Mouse (Mus musculus): ENCODE results near the gene Ece2. TPM values are rescaled to one million over a fixed set of nuclear protein-coding genes. Genes with fewer than 3 reads are reported as not detected.
"Not testable (repeated sequence)": the region's sequence is repeated elsewhere in the genome, so short reads cannot be mapped to it uniquely, and the experiment has no call there.

The Ece2 gene
- polyA plus RNA-seq, 1 experiment: 79.0 TPM

DNA sequence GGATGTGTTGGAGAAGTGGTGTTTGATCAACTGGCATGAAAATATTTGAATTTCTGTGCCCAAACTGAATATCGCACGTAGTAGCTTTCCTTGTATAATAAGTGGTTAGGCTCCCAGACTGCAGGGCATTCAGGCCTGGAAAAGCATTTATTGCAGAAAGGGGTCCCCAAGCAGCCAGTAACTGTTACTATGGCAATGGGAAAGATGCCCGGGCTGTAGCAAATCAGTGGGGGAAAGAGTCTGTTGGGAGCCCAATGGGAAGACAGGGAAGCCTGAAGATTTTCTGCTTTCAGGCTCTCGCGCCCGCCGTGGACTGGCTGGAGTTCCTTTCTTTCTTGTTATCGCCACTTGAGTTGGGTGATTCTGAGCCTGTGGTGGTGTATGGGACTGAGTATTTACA, 8.7 kb downstream of the Ece2 start:
- WGBS: 16% methylated on average over 8 of the region's 8 CpGs
- Histone ChIP-seq H3K4me1 (ENCODE audit: control insufficient read depth, insufficient read depth, low read length) (0 out of 2 replicates have a peak, but pooled peaks cover 2% of the 10 kb centered on the region), H3K27me3 (ENCODE audit: control insufficient read depth, insufficient read depth, low read length) (no peaks in the 10 kb centered on the region), H3K27ac (ENCODE audit: insufficient read depth, low read length) (no peak overlapping the region), H3K4me3 (replicated peaks; ENCODE audit: insufficient read depth, low read depth, low read length) (no peak overlapping the region)
- TF ChIP-seq CTCF (IDR thresholded peaks at IDR 0.05; ENCODE audit: borderline replicate concordance, insufficient read depth, low read depth, low read length): no peak
- no peak for TF ChIP-seq POLR2A (IDR thresholded peaks at IDR 0.05; ENCODE audit: borderline replicate concordance, insufficient read depth, low read length)
- no peak for DNase-seq

DNA sequence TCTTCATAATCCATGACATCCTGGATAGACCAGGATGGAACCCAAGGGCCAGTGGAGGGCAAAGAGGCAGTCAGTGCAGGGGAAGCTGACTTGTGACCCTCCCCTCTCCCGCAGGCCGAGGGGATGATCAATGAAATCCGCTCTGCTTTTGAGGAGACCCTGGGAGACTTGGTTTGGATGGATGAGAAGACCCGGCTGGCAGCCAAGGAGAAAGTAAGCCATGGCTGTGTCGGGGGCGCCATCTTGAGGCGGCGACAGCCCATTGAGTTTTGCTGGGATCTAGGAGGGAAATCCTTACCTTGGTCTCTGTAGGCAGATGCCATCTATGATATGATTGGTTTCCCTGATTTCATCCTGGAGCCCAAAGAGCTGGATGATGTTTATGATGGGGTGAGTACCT, 12.5 kb downstream of the Ece2 start:
- H3K4me3 ChIP-seq (replicated peaks; ENCODE audit: insufficient read depth, low read depth, low read length): no peak overlapping the region
- H3K27ac ChIP-seq (ENCODE audit: insufficient read depth, low read length): no peak overlapping the region
- 0 out of 2 replicates have a peak, but pooled peaks cover 2% of the 10 kb centered on the region for H3K4me1 ChIP-seq (ENCODE audit: control insufficient read depth, insufficient read depth, low read length)
- WGBS: 2% methylated on average over 8 of the region's 8 CpGs
- peak; percentile 74 to 82 for DNase-seq
- H3K27me3 ChIP-seq (ENCODE audit: control insufficient read depth, insufficient read depth, low read length): no peaks in the 10 kb centered on the region
- TF ChIP-seq POLR2A (IDR thresholded peaks at IDR 0.05; ENCODE audit: borderline replicate concordance, insufficient read depth, low read length) (no peak), CTCF (IDR thresholded peaks at IDR 0.05; ENCODE audit: borderline replicate concordance, insufficient read depth, low read depth, low read length) (peak; percentile 77)

DNA sequence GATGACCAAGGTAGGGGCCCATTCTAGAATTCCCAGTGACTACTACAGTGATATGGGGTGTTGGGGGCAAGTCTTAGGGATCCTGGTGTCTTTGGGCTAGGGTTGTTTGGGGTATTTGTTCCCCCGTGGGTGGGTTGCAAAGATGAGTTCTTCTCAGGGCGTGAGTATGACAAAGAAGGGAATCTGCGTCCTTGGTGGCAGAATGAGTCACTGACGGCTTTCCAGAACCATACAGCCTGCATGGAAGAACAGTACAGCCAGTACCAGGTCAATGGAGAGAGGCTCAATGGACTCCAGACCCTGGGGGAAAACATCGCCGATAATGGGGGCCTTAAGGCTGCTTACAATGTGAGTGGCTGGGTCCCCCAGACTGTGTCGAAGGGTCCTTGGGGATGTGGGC, 14.3 kb downstream of the Ece2 start:
- Histone ChIP-seq H3K27ac (ENCODE audit: insufficient read depth, low read length) (no peak overlapping the region), H3K4me3 (replicated peaks; ENCODE audit: insufficient read depth, low read depth, low read length) (no peak overlapping the region), H3K27me3 (ENCODE audit: control insufficient read depth, insufficient read depth, low read length) (no peaks in the 10 kb centered on the region), H3K4me1 (ENCODE audit: control insufficient read depth, insufficient read depth, low read length) (0 out of 2 replicates have a peak, but pooled peaks cover 2% of the 10 kb centered on the region)
- 86% methylated on average over 7 of the region's 7 CpGs for WGBS
- TF ChIP-seq POLR2A (IDR thresholded peaks at IDR 0.05; ENCODE audit: borderline replicate concordance, insufficient read depth, low read length) (no peak), CTCF (IDR thresholded peaks at IDR 0.05; ENCODE audit: borderline replicate concordance, insufficient read depth, low read depth, low read length) (no peak)
- DNase-seq: no peak

DNA sequence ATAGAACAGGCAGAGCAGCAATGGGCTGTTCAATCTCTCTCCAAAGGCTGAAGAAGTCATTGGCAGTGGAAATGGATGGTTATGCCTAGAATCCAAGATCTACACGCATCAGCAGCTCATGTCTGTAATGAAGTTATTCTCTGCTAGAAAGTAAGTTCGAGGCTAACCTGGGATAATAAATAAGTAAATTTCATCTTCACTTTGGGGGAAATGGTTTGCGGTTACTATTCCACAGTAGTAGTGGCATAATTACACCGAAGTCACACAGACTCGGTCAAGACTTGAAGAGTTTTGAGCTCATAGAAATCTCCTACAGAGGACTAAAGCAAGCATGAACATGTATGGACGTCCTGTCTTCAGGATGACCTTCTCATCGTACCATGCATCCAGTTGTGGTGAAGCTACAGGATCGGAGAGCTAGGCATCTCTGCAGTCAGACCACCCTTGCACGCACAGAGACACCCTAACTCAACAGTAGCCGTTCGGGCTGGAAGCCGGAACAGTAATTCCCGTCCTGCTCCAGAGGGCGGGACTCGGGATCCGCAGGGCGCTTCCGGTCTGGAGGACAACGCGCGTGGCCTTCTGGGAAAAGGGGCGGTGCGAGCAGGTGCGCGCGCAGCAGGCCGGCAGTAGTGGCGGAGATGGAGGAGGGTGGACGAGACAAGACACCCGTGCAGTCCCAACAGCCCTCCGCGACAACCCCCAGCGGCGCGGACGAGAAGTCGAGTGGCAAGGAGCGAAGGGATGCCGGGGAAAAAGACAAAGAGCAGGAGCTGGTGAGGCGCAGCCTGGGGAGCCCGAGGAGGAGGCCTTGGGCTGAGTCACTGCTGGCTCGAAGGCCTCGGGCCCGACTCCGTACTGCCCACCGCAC, 21.7 kb downstream of the Ece2 start, which contains the start of gene Psmd2:
Gene Psmd2, plus strand, starts transcription at position 577 of the 871 bp plus-strand sequence.
- TF ChIP-seq CTCF (IDR thresholded peaks at IDR 0.05; ENCODE audit: borderline replicate concordance, insufficient read depth, low read depth, low read length): no peak
- TF ChIP-seq POLR2A (IDR thresholded peaks at IDR 0.05; ENCODE audit: borderline replicate concordance, insufficient read depth, low read length): peak; percentile 94

DNA sequence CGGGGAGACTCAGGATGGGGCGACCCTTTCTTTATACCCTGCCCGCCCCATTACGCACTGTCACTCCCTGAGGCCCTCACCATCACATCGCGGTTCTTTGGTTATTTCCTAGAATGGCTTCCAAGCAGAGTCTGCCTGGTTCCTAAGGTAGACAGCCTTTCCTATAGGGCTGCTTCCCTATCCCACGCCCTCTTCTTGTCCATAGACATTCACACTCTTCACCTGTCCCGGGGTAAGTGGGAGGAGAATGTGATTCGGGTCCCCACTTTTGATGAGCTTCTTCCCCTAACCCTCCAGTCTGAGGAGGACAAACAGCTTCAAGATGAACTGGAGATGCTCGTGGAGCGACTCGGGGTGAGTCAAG, 22.3 kb downstream of the Ece2 start:
- H3K27me3 ChIP-seq (ENCODE audit: control insufficient read depth, insufficient read depth, low read length): no peaks in the 10 kb centered on the region
- TF ChIP-seq POLR2A (IDR thresholded peaks at IDR 0.05; ENCODE audit: borderline replicate concordance, insufficient read depth, low read length) (no peak), CTCF (IDR thresholded peaks at IDR 0.05; ENCODE audit: borderline replicate concordance, insufficient read depth, low read depth, low read length) (no peak)
- no peaks in the 10 kb centered on the region; the same call in 1 of the 2 replicates for H3K4me1 ChIP-seq (ENCODE audit: control insufficient read depth, insufficient read depth, low read length)
- H3K4me3 ChIP-seq (replicated peaks; ENCODE audit: insufficient read depth, low read depth, low read length): peak overlapping the region; percentile 73
- DNase-seq: no peak
- peak overlapping the region; percentile 17; the same call in 1 of the 2 replicates for H3K27ac ChIP-seq (ENCODE audit: insufficient read depth, low read length)
- 7% methylated on average over 12 of the region's 12 CpGs for WGBS

More for the DNA sequence above, 21.7 kb downstream of the Ece2 start, which contains the start of gene Psmd2:
- H3K4me1 ChIP-seq (ENCODE audit: control insufficient read depth, insufficient read depth, low read length): no peaks in the 10 kb centered on the region; the same call in 1 of the 2 replicates
- H3K27ac ChIP-seq (ENCODE audit: insufficient read depth, low read length): peak within 1 kb of the TSS; percentile 37
- WGBS: 2% methylated on average over 46 of the region's 46 CpGs
- peak within 1 kb of the TSS; percentile 73 for H3K4me3 ChIP-seq (replicated peaks; ENCODE audit: insufficient read depth, low read depth, low read length)
- no peaks in the 10 kb centered on the region for H3K27me3 ChIP-seq (ENCODE audit: control insufficient read depth, insufficient read depth, low read length)
- DNase-seq: peak; percentile 96 to 97

DNA sequence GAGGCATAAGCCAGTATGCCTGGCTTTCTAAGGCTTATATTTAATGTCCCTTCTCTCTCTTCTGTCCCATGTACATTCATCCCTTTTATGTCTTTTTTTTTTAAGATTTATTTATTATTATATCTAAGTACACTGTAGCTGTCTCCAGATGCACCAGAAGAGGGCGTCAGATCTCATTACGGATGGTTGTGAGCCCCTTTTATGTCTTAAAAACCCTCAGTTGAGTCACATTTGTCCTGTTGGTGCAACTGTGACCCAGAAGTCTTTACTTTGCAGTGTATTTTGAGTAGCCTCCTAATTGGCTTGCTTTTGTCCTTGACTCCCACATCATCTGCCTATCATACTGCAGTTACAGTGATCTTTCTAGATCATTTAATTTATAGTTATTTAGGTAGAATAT, 23.7 kb downstream of the Ece2 start:
- WGBS: 35% methylated on average over 2 of the region's 2 CpGs
- TF ChIP-seq POLR2A (IDR thresholded peaks at IDR 0.05; ENCODE audit: borderline replicate concordance, insufficient read depth, low read length): no peak
- TF ChIP-seq CTCF (IDR thresholded peaks at IDR 0.05; ENCODE audit: borderline replicate concordance, insufficient read depth, low read depth, low read length): no peak
- H3K4me3 ChIP-seq (replicated peaks; ENCODE audit: insufficient read depth, low read depth, low read length): peak overlapping the region; percentile 7
- no peak for DNase-seq
- no peaks in the 10 kb centered on the region for H3K27me3 ChIP-seq (ENCODE audit: control insufficient read depth, insufficient read depth, low read length)
- no peak overlapping the region for H3K27ac ChIP-seq (ENCODE audit: insufficient read depth, low read length)
- no peaks in the 10 kb centered on the region; the same call in 1 of the 2 replicates for H3K4me1 ChIP-seq (ENCODE audit: control insufficient read depth, insufficient read depth, low read length)

DNA sequence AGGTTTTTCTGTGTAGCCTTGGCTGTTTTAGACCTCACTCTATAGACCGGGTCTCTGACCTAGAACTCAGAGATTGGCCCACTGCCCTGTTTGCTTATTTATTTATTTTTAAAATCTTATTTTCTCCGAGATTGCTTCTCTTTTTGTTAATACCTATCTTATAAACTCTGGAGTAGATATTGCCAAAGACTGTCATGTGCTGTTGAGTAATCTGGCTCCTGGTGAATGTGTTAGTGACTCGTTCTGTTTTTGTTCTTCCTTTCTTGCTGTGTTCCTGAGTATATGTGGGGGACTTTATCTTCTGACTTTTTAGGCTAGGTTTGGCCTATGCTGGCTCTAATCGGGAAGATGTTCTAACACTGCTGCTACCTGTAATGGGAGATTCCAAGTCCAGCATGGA, 28.0 kb downstream of the Ece2 start:
- H3K4me3 ChIP-seq (replicated peaks; ENCODE audit: insufficient read depth, low read depth, low read length): no peak overlapping the region
- DNase-seq: no peak
- H3K27ac ChIP-seq (ENCODE audit: insufficient read depth, low read length): no peak overlapping the region
- 79% methylated on average over 4 of the region's 4 CpGs for WGBS
- no peaks in the 10 kb centered on the region; the same call in 1 of the 2 replicates for H3K4me1 ChIP-seq (ENCODE audit: control insufficient read depth, insufficient read depth, low read length)
- no peaks in the 10 kb centered on the region for H3K27me3 ChIP-seq (ENCODE audit: control insufficient read depth, insufficient read depth, low read length)
- TF ChIP-seq CTCF (IDR thresholded peaks at IDR 0.05; ENCODE audit: borderline replicate concordance, insufficient read depth, low read depth, low read length): no peak
- no peak for TF ChIP-seq POLR2A (IDR thresholded peaks at IDR 0.05; ENCODE audit: borderline replicate concordance, insufficient read depth, low read length)

DNA sequence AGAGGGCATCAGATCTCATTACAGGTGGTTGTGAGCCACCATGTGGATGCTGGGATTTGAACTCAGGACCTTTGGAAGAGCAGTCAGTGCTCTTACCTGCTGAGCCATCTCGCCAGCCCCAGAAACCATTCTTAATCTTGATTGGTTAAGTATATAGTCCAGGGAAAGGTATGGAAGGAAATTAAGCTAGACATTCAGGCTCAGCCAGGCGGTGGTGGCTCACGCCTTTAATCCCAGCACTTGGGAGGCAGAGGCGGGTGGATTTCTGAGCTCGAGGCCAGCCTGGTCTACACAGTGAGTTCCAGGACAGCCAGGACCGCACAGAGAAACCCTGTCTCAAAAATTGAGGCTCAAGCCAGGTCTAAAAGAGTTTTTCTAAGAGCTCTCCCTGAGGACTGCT, 38.4 kb downstream of the Ece2 start, which contains the start of gene Eif4g1:
Gene Eif4g1, plus strand, starts transcription at position 301 of the 400 bp plus-strand sequence.
- 93% methylated on average over 4 of the region's 6 CpGs for WGBS
- not testable (repeated sequence) for H3K27me3 ChIP-seq (ENCODE audit: control insufficient read depth, insufficient read depth, low read length); H3K27ac ChIP-seq (ENCODE audit: insufficient read depth, low read length); DNase-seq; H3K4me3 ChIP-seq (replicated peaks; ENCODE audit: insufficient read depth, low read depth, low read length); H3K4me1 ChIP-seq (ENCODE audit: control insufficient read depth, insufficient read depth, low read length)

Data from cerebellum, adult 2 months (tissue).